Mouse (Mus musculus) liver, postnatal 0 days (tissue): Measurements from ENCODE around the gene 1700029P11Rik.

Experiments used
- CTCF ChIP-seq: sonication (generic); IDR thresholded peaks from 2 replicates; pipeline ENCODE4 v1.5.1; 2016; ENCODE audit warnings: antibody characterized with exemption, low read depth
- EP300 ChIP-seq: IDR thresholded peaks from 2 replicates; pipeline ENCODE4 v1.6.1; 2016; ENCODE audit warnings: antibody characterized with exemption, low read depth, mild to moderate bottlenecking

DNA sequence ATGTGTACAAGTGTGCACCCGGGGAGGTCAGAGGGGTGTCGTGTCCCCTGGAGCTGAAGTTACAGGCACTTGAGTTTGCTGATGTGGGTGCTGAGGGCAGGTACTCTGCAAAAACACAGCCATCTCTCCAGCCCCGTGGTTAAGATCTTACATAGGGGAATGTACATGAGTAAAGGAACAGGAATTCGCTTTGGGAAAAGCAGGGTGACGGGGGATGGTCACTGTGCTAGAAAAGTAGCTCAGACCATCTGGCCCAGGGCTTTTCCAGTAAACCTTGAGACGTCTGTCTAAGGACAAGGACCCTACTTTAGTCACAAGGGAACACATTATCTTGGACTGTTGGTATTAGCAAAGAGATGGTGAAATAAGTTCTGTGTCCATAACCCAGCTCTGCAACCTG, 31.6 kb downstream of the 1700029P11Rik start:
- TF ChIP-seq CTCF (no peak), EP300 (no peak)
